Mouse (Mus musculus): Measurements from ENCODE around the gene Fam162a.
"Not testable (repeated sequence)": the region's sequence is repeated elsewhere in the genome, so short reads cannot be mapped to it uniquely, and the experiment has no call there.

DNA sequence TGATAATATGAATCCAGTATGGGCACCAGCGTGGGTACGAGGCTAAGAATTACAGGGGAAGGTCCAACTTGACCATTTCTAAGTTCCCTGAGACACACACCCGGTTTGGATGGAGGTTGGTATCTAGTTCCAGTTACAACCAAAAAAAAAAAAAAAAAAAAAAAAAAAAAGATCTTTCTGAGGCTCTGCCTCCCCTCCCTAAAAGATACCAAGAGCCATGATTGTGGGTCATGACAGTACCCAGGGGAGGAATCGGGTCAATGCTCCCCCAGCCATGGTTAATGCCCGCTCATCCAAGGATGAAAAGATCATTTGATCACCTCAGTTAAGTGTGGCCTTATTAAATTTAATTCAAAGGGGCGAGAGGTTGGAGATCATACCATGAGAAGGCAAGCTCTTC is 44.4 kb upstream of the Fam162a start:
- not testable (repeated sequence) for TF ChIP-seq CTCF (IDR thresholded peaks at IDR 0.05; ENCODE audit: low read depth, low read length); POLR2A (IDR thresholded peaks at IDR 0.05; ENCODE audit: insufficient read depth, low read length); EP300 (IDR thresholded peaks at IDR 0.05; ENCODE audit: insufficient read depth, low read depth, low read length)

Data from ES-Bruce4 (cell line).